Mouse (Mus musculus) lung, postnatal 0 days (tissue): ENCODE data around the gene Slc6a18. TPM values are rescaled to one million over a fixed set of nuclear protein-coding genes. Genes with fewer than 3 reads are reported as not detected.

Experiments used
- ATAC-seq: fragments of 200-750 bp; cut with Nextera tagmentation; 2 replicates; pipeline ENCODE4 v1.8.0; 2017; ENCODE audit warnings: moderate library complexity
- DNase-seq: peaks from one replicate; pipeline ENCODE4 v3.0.0-alpha.2; 2016; ENCODE audit warnings: low spot score
- H3K27ac ChIP-seq: fragments of 300-500 bp; sonication (generic); 2 replicates; pipeline ENCODE4 v1.5.1; 2014; ENCODE audit warnings: antibody characterized with exemption, mild to moderate bottlenecking, low read length, mixed read lengths
- H3K27me3 ChIP-seq: fragments of 300-500 bp; sonication (generic); replicated peaks from 2 replicates; pipeline ENCODE4 v1.6.1; 2014; ENCODE audit warnings: low read length, mixed read lengths; ENCODE audit not compliant: insufficient read depth
- H3K36me3 ChIP-seq: fragments of 300-500 bp; sonication (generic); 2 replicates; pipeline ENCODE4 v1.6.1; 2014; ENCODE audit warnings: low read length, mixed read lengths; ENCODE audit not compliant: insufficient read depth
- H3K4me1 ChIP-seq: fragments of 300-500 bp; sonication (generic); 2 replicates; pipeline ENCODE4 v1.6.1; 2014; ENCODE audit warnings: antibody characterized with exemption, low read depth, low read length, mixed read lengths; ENCODE audit not compliant: insufficient read depth
- H3K4me2 ChIP-seq: fragments of 300-500 bp; sonication (generic); replicated peaks from 2 replicates; pipeline ENCODE4 v1.6.1; 2014; ENCODE audit warnings: low read depth, mild to moderate bottlenecking, low read length, moderate library complexity, mixed read lengths
- H3K4me3 ChIP-seq: fragments of 300-500 bp; sonication (generic); 2 replicates; pipeline ENCODE4 v1.5.1; 2014; ENCODE audit warnings: low read depth, low read length
- H3K9ac ChIP-seq: fragments of 300-500 bp; sonication (generic); replicated peaks from 2 replicates; pipeline ENCODE4 v1.6.1; 2014; ENCODE audit warnings: low read depth, mild to moderate bottlenecking
- H3K9me3 ChIP-seq: fragments of 300-500 bp; sonication (generic); 2 replicates; pipeline ENCODE4 v1.6.1; 2016; ENCODE audit warnings: low read length, mixed read lengths
- CTCF ChIP-seq: IDR thresholded peaks from 2 replicates; pipeline ENCODE4 v1.5.1; 2016; ENCODE audit warnings: antibody characterized with exemption, mild to moderate bottlenecking
- EP300 ChIP-seq: IDR thresholded peaks from 2 replicates; pipeline ENCODE4 v1.6.1; 2016; ENCODE audit warnings: antibody characterized with exemption, mild to moderate bottlenecking, control low read depth
- WGBS: fragments of 180-500 bp; shearing (Covaris S2); extraction: QIAGEN DNeasy Blood & Tissue Kit; methylation state at CpG from one replicate; pipeline ENCODE4 v1.1.7; 2014; 5-methylcytosine and 5-hydroxymethylcytosine counted together
- polyA plus RNA-seq: library from polyadenylated mRNA; unstranded; fragments of >200 nt; fragmentation: Nextera tagmentation; extraction: Ambion mirVana; gene quantifications from 2 replicates; pipeline ENCODE4 v1.2.1, GENCODE M21; 2015

Gene Slc6a18
- polyA plus RNA-seq, 1 experiment from 2014 or later = not detected

DNA sequence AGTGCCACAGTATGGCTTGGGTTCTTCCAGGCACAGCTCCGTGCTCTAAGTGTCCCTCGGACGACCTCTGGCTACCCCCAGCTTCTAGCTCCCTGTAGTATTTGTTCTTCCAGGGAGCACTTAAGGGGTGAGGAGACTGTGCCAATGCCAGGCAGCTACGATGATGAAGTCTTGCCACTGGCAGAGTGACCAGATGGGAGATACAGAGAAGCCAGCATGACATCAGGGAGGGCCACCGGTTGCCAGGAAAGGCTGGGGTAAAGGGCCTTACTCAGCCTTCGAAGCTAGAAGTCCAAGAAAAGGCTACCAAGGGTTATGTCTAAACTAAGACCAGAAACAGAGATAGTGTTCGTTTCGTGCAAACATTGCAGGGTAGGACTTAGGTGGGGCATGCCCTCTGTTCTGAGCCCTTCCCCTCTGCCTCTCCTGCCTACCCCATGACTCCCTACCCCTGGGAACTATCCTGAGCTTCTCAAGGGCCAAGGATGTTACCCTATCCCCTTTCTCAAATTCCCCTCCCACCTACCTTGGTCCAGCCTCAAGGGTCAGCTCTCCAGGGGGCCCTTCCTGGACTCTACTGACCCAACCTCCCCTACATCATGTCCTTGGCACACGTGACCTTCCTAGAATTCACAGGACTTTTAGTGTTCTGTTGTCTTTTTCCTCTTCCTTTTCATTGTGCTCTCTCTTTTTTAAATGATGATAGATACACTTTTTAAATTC is 23.5 kb upstream of the Slc6a18 start:
- no peak overlapping the region for H3K4me3 ChIP-seq
- no peak overlapping the region for H3K9ac ChIP-seq
- H3K4me2 ChIP-seq = no peak overlapping the region
- no peaks in the 10 kb centered on the region for H3K9me3 ChIP-seq
- TF ChIP-seq CTCF (no peak), EP300 (no peak)
- ATAC-seq (no peak), DNase-seq (no peak)
- no peaks in the 10 kb centered on the region for H3K27me3 ChIP-seq
- WGBS = 78% methylated on average over 9 of the region's 9 CpGs
- no peaks in the 10 kb centered on the region for H3K4me1 ChIP-seq
- H3K27ac ChIP-seq = no peak overlapping the region
- no peaks in the 10 kb centered on the region for H3K36me3 ChIP-seq

DNA sequence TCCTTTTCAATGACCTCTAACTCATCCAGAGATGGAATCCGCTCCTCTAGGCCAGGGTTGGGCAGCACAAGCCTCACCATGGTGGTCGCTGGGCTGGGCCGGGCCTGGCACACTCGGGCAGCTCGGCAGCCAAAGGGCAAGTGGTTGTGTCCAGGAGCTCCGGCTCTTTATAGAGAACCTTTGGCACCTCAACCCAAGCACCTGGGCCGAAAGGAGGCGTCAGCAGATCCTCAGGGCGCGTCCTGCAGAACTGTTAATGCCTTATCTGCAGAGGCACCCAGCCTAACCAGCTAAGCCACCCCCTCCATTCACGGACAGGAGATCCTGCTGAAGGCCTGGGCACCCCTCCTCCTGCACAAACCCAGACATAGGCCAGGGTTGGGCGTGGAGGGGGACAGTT is 22.7 kb upstream of the Slc6a18 start:
- H3K27ac ChIP-seq = no peak overlapping the region
- ATAC-seq (no peak), DNase-seq (no peak)
- H3K36me3 ChIP-seq = no peaks in the 10 kb centered on the region
- H3K4me1 ChIP-seq = no peaks in the 10 kb centered on the region
- no peaks in the 10 kb centered on the region for H3K9me3 ChIP-seq
- H3K4me3 ChIP-seq = no peak overlapping the region
- 93% methylated on average over 12 of the region's 12 CpGs for WGBS
- H3K9ac ChIP-seq = no peak overlapping the region
- H3K27me3 ChIP-seq = no peaks in the 10 kb centered on the region
- TF ChIP-seq CTCF = no peak
- TF ChIP-seq EP300 = no peak
- H3K4me2 ChIP-seq = no peak overlapping the region

DNA sequence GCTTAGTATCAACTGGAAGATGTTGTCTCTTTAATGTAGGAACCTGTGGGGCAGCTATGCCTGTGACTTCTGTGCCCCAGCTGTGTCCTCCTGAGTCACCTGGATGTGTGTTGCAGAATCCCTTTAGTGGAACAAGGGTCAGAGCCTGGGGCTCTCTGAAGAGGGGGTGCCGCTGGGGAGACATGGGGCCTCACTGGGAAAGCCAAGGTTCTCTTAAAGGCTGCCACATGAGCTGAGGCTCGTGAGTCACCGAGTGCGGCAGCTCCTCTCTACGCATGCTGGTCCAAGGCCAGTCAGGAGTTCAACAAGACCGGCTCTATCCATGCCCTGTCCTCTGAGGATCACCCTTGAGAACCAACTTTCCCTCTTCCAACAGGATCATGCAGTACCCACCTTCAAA is 21.9 kb upstream of the Slc6a18 start:
- ATAC-seq (no peak), DNase-seq (no peak)
- Histone ChIP-seq H3K9ac (no peak overlapping the region), H3K9me3 (no peaks in the 10 kb centered on the region), H3K4me1 (no peaks in the 10 kb centered on the region), H3K36me3 (no peaks in the 10 kb centered on the region), H3K27me3 (no peaks in the 10 kb centered on the region), H3K4me3 (no peak overlapping the region), H3K27ac (no peak overlapping the region), H3K4me2 (no peak overlapping the region)
- TF ChIP-seq EP300 (no peak), CTCF (no peak)
- WGBS = 95% methylated on average over 6 of the region's 6 CpGs

- Histone ChIP-seq H3K4me1 (no peaks in the 10 kb centered on the region), H3K27ac (no peak overlapping the region), H3K9ac (no peak overlapping the region), H3K4me3 (no peak overlapping the region), H3K27me3 (no peaks in the 10 kb centered on the region), H3K4me2 (no peak overlapping the region), H3K36me3 (no peaks in the 10 kb centered on the region), H3K9me3 (no peaks in the 10 kb centered on the region)
- no peak for TF ChIP-seq EP300
- TF ChIP-seq CTCF = no peak
- DNase-seq (no peak), ATAC-seq (no peak)
- WGBS = 45% methylated on average over 3 of the region's 3 CpGs
These were observed 18.7 kb upstream of the Slc6a18 start for GRCm38 (mm10) chr13:73696529-73696928.

DNA sequence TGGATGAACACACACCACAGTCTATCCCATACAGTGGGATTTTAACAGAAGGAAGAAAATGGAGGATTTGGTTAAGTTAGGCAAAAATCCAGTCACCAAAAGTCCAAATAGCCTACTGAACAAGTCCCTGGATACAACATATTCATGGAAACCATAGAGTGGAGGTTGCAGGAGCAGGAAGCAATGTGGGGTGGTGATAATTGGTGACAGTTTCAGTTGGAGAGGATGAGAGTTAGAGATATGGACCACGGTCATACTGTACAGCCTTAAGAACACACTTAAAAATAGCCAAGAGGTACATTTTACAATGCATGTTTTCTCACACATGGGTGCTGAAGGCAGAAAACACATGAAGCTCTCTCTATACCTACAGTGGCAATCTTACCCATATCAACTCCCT is 17.1 kb upstream of the Slc6a18 start:
- no peaks in the 10 kb centered on the region for H3K9me3 ChIP-seq
- H3K27ac ChIP-seq = no peak overlapping the region
- no peaks in the 10 kb centered on the region for H3K36me3 ChIP-seq
- H3K4me3 ChIP-seq = no peak overlapping the region
- no peak overlapping the region for H3K4me2 ChIP-seq
- TF ChIP-seq EP300 (no peak), CTCF (no peak)
- no peaks in the 10 kb centered on the region for H3K4me1 ChIP-seq
- ATAC-seq = no peak
- DNase-seq = no peak
- WGBS = 60% methylated on average over 1 of the region's 1 CpGs
- H3K9ac ChIP-seq = no peak overlapping the region
- no peaks in the 10 kb centered on the region for H3K27me3 ChIP-seq

- ATAC-seq = no peak
- Histone ChIP-seq H3K4me1 (no peaks in the 10 kb centered on the region), H3K27me3 (no peaks in the 10 kb centered on the region), H3K4me3 (no peak overlapping the region), H3K27ac (no peak overlapping the region), H3K4me2 (no peak overlapping the region), H3K36me3 (no peaks in the 10 kb centered on the region), H3K9me3 (no peaks in the 10 kb centered on the region), H3K9ac (no peak overlapping the region)
- 55% methylated on average over 2 of the region's 2 CpGs for WGBS
- TF ChIP-seq CTCF = no peak
- no peak for TF ChIP-seq EP300
- DNase-seq = no peak
These were observed 15.5 kb upstream of the Slc6a18 start for GRCm38 (mm10) chr13:73693333-73693732.
